Mouse (Mus musculus): ENCODE data around the gene Scrn1. TPM values are rescaled to one million over a fixed set of nuclear protein-coding genes. Genes with fewer than 3 reads are reported as not detected.

Scrn1 gene
- total and polyA plus RNA-seq, 2 experiments, result under 0.01 TPM; not detected in 1

- H3K79me2 ChIP-seq (ENCODE audit: control insufficient read depth, insufficient read depth, low read length), result peaks cover 3% of the 10 kb centered on the region; the same call in 1 of the 2 replicates
- peaks cover 15% of the 10 kb centered on the region; the same call in 1 of the 2 replicates for H3K4me1 ChIP-seq (ENCODE audit: control insufficient read depth, insufficient read depth, low read length)
- H3K4me3 ChIP-seq (ENCODE audit: insufficient read depth, low read depth, low read length), result no peak overlapping the region
- 95% methylated on average over 19 of the region's 19 CpGs for WGBS
- no peak overlapping the region for H3K27ac ChIP-seq (replicated peaks; ENCODE audit: insufficient read depth, low read depth, low read length)
- no peak for DNase-seq (ENCODE audit: extremely low read depth, low read depth, low spot score)
- TF ChIP-seq POLR2A (IDR thresholded peaks at IDR 0.05; ENCODE audit: extremely low read depth, insufficient read depth, low read length) (no peak), CTCF (IDR thresholded peaks at IDR 0.05; ENCODE audit: low read depth, low read length) (no peak)
- H3K9ac ChIP-seq (ENCODE audit: low read depth, low read length), result no peak overlapping the region
- no peaks in the 10 kb centered on the region for H3K36me3 ChIP-seq (ENCODE audit: control insufficient read depth, insufficient read depth, low read length)
- no peaks in the 10 kb centered on the region for H3K27me3 ChIP-seq (ENCODE audit: control insufficient read depth, insufficient read depth, low read length)
Measured at GRCm38 (mm10) chr6:54475926-54476667, 90.2 kb downstream of the Scrn1 start.

- Histone ChIP-seq H3K9ac (ENCODE audit: low read depth, low read length) (no peak overlapping the region), H3K27ac (replicated peaks; ENCODE audit: insufficient read depth, low read depth, low read length) (peak overlapping the region; percentile 69), H3K79me2 (ENCODE audit: control insufficient read depth, insufficient read depth, low read length) (peaks cover 9% of the 10 kb centered on the region; the same call in 1 of the 2 replicates), H3K4me1 (ENCODE audit: control insufficient read depth, insufficient read depth, low read length) (peaks cover 15% of the 10 kb centered on the region; the same call in 1 of the 2 replicates), H3K36me3 (ENCODE audit: control insufficient read depth, insufficient read depth, low read length) (no peaks in the 10 kb centered on the region), H3K27me3 (ENCODE audit: control insufficient read depth, insufficient read depth, low read length) (no peaks in the 10 kb centered on the region), H3K4me3 (ENCODE audit: insufficient read depth, low read depth, low read length) (no peak overlapping the region)
- 72% methylated on average over 8 of the region's 8 CpGs for WGBS
- DNase-seq (ENCODE audit: extremely low read depth, low read depth, low spot score), result peak; percentile 80
- TF ChIP-seq CTCF (IDR thresholded peaks at IDR 0.05; ENCODE audit: low read depth, low read length) (no peak), POLR2A (IDR thresholded peaks at IDR 0.05; ENCODE audit: extremely low read depth, insufficient read depth, low read length) (no peak)
Measured at GRCm38 (mm10) chr6:54472846-54473715, 93.2 kb downstream of the Scrn1 start.

- 74% methylated on average over 7 of the region's 7 CpGs for WGBS
- peaks cover 15% of the 10 kb centered on the region; the same call in 1 of the 2 replicates for H3K4me1 ChIP-seq (ENCODE audit: control insufficient read depth, insufficient read depth, low read length)
- no peak overlapping the region for H3K9ac ChIP-seq (ENCODE audit: low read depth, low read length)
- H3K36me3 ChIP-seq (ENCODE audit: control insufficient read depth, insufficient read depth, low read length), result no peaks in the 10 kb centered on the region
- no peak for DNase-seq (ENCODE audit: extremely low read depth, low read depth, low spot score)
- TF ChIP-seq POLR2A (IDR thresholded peaks at IDR 0.05; ENCODE audit: extremely low read depth, insufficient read depth, low read length) (no peak), CTCF (IDR thresholded peaks at IDR 0.05; ENCODE audit: low read depth, low read length) (no peak)
- peaks cover 14% of the 10 kb centered on the region; the same call in 1 of the 2 replicates for H3K79me2 ChIP-seq (ENCODE audit: control insufficient read depth, insufficient read depth, low read length)
- H3K27ac ChIP-seq (replicated peaks; ENCODE audit: insufficient read depth, low read depth, low read length), result no peak overlapping the region; the same call in 1 of the 2 replicates
- H3K27me3 ChIP-seq (ENCODE audit: control insufficient read depth, insufficient read depth, low read length), result no peaks in the 10 kb centered on the region
- H3K4me3 ChIP-seq (ENCODE audit: insufficient read depth, low read depth, low read length), result no peak overlapping the region
Measured at GRCm38 (mm10) chr6:54471866-54472265, 94.4 kb downstream of the Scrn1 start.

GRCm38 (mm10) chr6:54467371-54467770, 98.9 kb downstream of the Scrn1 start:
- Histone ChIP-seq H3K79me2 (ENCODE audit: control insufficient read depth, insufficient read depth, low read length) (peaks cover 11% of the 10 kb centered on the region; the same call in 1 of the 2 replicates), H3K4me3 (ENCODE audit: insufficient read depth, low read depth, low read length) (no peak overlapping the region), H3K9ac (ENCODE audit: low read depth, low read length) (no peak overlapping the region), H3K27ac (replicated peaks; ENCODE audit: insufficient read depth, low read depth, low read length) (no peak overlapping the region), H3K27me3 (ENCODE audit: control insufficient read depth, insufficient read depth, low read length) (no peaks in the 10 kb centered on the region), H3K36me3 (ENCODE audit: control insufficient read depth, insufficient read depth, low read length) (no peaks in the 10 kb centered on the region), H3K4me1 (ENCODE audit: control insufficient read depth, insufficient read depth, low read length) (peaks cover 16% of the 10 kb centered on the region)
- DNase-seq (ENCODE audit: extremely low read depth, low read depth, low spot score), result no peak
- 92% methylated on average over 3 of the region's 3 CpGs for WGBS
- TF ChIP-seq CTCF (IDR thresholded peaks at IDR 0.05; ENCODE audit: low read depth, low read length) (no peak), POLR2A (IDR thresholded peaks at IDR 0.05; ENCODE audit: extremely low read depth, insufficient read depth, low read length) (no peak)

GRCm38 (mm10) chr6:54464926-54465325, 101.4 kb downstream of the Scrn1 start:
- Histone ChIP-seq H3K36me3 (ENCODE audit: control insufficient read depth, insufficient read depth, low read length) (no peaks in the 10 kb centered on the region), H3K4me3 (ENCODE audit: insufficient read depth, low read depth, low read length) (no peak overlapping the region), H3K9ac (ENCODE audit: low read depth, low read length) (no peak overlapping the region), H3K27ac (replicated peaks; ENCODE audit: insufficient read depth, low read depth, low read length) (no peak overlapping the region), H3K79me2 (ENCODE audit: control insufficient read depth, insufficient read depth, low read length) (peaks cover 11% of the 10 kb centered on the region; the same call in 1 of the 2 replicates), H3K27me3 (ENCODE audit: control insufficient read depth, insufficient read depth, low read length) (no peaks in the 10 kb centered on the region), H3K4me1 (ENCODE audit: control insufficient read depth, insufficient read depth, low read length) (peaks cover 24% of the 10 kb centered on the region)
- WGBS, result 36% methylated on average over 4 of the region's 4 CpGs
- peak; percentile 68 for DNase-seq (ENCODE audit: extremely low read depth, low read depth, low spot score)
- TF ChIP-seq POLR2A (IDR thresholded peaks at IDR 0.05; ENCODE audit: extremely low read depth, insufficient read depth, low read length), result no peak
- TF ChIP-seq CTCF (IDR thresholded peaks at IDR 0.05; ENCODE audit: low read depth, low read length), result no peak

Data from liver, adult 2 months (tissue).